Mouse (Mus musculus) mouse trophoblast stem cell (cell line): ENCODE data around the gene Lsamp.

Experiments used
- in situ Hi-C, 2 experiments: fragments of 300-500 bp; cut with MseI, MboI; formaldehyde crosslinking; loops; 2 replicates in 1 of 2; 3 replicates in 1 of 2; pipeline ENCODE4 v1.15.1; 2025

The Lsamp gene

DNA sequence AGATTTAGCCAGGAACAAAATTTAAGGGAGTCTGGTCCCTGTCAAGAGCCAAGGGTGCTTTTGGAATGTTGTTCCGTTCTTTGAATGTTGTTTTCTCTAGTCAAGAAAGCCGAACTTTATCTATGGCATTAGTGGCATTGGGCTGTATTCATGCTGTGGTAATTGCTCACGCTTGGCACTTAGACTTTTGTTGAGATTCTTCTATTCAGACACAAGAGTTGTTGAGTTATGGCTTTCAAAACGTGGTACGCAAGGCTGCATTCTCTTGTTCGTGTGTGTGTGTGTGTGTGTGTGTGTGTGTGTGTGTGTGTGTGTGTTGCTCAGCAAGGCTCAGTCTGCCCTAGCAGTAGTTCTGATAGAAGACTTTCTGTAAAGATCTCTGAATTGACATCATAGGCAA, 1549.5 kb downstream of the Lsamp start:
- in situ Hi-C loops: no loop called here

DNA sequence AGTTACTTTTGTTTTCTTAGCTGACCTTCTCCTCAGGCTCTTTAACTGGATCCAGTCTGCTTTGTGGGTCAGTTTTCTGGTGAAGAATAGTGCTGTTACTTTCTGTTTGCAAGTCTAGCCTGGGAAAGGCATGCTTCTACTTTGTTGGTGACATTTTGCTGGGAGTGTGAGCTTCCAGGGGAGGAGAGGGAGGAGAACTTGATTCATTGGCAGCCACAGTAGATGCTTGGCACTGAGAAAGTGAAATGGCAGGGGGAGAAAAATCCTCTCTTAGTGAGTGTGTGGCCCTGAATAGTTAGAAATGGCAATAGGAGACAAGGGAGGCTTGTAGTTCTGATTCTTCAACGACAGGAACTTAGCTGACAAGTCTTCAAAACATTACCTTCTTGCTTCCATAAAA, 1551.6 kb downstream of the Lsamp start:
- in situ Hi-C loops: no loop called here

DNA sequence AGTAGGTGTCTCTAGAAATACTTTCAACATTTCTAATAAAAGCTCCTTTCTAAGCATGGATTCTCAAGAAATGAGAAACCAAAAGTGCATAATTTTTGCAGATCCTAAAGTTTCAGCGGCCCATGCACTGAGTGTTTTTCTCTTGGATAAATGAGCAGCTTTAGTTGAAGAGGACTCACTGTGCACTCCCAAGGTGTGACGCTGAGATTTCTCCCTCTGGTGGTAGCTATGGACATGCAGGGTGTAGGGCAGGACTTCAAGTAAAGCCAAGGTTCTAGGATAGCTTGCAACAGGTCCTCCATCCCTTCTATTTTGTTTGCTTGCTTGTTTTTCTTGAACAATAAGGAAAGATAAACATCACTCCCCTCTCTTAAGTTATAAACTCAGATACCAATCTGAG, 1558.5 kb downstream of the Lsamp start:
- in situ Hi-C loops: no loop called here

DNA sequence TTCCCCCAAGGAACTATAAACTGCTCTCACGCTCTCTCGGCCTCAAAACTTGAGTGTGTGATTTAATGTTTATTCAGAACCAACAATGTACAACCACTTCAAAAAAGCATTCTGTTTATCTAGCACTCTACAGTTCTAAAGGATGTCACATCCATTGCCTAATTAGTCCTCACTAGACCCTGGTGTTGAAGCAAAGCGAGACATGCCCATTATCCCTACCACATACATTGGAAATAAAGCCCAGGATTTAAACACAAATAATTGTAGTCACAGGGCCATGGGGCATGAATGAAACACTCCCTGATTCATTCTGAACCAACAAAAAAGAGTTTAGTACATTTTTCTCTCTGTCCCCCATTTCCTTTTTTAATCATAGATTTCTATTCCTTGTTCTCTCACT, 1567.0 kb downstream of the Lsamp start:
- in situ Hi-C loops: no loop called here

DNA sequence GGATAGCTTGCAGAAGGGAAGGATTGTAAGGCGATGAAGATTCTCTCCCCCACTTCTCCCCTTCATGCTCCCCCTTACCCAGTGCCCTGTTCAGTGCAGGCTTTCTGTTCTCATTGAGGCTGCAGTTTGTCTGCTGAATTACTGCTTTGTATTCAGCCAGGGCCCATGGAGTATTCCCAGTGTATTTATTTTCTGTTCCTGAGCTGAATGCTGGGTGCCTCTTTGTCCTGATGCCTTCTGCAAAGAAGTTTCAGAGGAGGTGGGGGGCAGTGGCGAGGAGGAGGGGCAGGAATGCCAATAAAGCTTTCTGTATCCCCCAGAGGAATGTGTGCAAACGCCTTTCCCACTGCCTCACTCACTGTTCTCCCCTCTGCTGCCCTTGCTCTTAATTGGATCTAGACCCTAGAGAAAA, 1567.7 kb downstream of the Lsamp start:
- in situ Hi-C loops: no loop called here

DNA sequence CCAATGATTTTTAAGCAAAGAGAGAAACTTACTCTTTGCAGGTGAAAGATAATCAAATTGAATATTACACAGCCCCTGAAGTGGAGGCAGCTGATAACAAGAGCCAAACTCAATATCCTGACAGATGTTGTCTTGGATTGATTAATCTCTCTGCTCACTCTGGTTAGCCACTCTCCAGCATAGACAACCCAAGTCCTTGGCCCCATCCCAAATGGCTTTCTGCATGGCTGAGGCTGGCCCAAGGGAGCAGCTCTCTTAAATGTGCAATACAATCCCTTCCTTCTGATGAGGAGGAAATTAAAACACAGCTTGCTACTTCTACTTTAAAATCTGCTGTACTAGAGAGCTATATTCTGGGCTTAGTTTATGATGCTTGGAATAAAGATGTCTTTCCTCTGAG, 1572.9 kb downstream of the Lsamp start:
- in situ Hi-C loops: no loop called here

DNA sequence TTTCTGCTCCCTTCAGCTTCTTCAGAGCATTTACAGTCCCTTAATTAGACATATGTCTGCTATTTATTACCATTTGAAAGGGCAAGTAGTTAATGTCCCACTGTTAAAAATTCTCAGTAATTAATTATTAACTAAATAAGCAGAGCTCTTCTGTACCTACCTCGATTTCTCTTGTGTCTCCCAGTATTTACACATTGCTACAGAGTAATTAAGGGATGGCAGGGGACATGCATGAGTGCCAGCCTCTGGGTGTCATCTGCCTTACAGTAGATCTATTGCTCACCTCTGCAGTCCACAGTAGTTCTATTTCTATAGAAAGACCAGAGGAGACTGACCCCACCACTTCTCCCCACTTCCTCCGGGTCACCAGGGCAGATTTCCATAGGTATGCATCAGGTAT, 1581.1 kb downstream of the Lsamp start:
- in situ Hi-C loops: no loop called here

DNA sequence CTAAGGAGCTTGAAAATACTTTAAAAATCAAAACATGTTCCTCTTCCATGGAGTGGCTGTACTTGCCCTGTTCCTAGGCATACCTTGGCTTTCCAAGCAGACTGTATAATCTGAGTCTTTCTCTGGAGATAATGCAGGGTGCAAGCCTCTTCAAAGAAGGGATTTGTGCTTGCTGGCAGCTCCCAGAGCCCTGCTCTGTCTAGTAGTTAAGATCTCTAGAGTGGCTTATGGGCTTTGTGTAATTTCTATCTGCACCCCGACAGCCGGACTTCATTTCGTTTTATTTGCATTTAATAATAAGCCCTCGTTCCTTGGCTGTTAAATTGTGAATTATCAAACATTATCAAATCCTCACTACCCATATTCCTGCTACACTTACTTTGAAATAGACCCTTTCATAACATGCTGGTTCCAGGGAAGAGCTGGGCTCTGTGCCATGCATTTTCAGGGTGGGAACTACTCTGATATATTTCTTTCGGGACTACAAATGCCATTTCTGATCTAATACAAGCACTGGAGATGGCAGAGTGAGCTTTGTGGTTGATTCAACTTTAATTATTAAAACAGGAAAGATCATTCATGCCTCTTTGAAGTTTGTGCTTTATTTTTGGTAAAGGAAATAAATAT, 1604.6 kb downstream of the Lsamp start:
- in situ Hi-C loops: no loop called here

DNA sequence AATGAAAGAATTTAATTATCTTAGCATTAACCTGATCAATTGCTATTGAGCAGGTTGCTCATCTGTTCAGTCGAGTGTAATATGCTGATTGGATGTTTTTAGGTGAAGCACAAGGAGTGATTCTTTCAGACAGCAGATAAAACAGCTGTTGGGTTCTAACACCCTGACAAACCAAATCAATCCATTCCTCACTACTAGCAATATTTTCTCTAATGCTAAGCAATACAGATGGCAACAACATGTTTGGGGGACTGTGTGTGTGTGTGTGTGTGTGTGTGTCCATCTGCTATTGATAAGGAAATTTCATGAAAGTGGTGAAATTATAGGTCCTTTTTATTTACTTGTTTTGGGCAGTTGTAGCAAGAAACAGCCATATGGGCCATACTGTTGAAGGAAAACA, 1628.1 kb downstream of the Lsamp start:
- in situ Hi-C loops: no loop called here

DNA sequence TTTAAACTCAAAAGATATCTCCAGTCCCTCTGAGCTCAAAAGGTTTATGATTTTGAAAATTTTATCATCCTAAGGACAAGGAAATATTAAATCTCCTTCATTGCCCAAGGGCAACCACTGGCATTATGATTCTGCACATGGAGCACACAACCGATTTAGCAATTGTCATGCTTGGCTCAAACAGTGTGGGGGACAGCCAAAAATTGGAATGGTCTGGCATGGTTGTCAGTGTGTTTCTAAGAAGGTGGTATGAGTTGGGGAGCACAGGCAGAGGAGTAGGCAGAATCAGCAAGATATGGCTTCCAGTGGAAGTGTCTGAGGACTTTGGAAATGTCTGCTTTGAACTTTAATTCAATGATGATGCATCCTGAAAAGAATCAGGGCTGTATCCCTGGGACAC, 1639.7 kb downstream of the Lsamp start:
- in situ Hi-C loops: no loop called here

DNA sequence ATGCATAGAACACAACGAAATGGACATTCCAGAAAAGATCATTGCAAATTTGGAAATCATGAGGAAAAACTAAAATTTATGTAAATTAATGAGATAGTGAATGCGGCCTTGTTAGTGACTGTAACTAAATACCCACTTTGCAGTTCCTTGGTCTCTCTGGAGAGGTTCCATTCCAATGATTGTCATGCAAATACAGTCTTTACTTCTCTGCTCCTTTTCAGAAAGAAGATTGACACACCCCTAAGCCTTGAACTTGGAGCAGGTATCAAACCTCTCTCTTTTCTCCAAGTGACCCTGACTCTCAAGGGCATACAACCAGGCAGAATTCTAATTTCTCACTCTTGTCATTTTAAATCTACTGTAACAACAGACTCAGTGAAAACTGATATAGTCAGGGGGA, 1649.7 kb downstream of the Lsamp start:
- in situ Hi-C loops: no loop called here

DNA sequence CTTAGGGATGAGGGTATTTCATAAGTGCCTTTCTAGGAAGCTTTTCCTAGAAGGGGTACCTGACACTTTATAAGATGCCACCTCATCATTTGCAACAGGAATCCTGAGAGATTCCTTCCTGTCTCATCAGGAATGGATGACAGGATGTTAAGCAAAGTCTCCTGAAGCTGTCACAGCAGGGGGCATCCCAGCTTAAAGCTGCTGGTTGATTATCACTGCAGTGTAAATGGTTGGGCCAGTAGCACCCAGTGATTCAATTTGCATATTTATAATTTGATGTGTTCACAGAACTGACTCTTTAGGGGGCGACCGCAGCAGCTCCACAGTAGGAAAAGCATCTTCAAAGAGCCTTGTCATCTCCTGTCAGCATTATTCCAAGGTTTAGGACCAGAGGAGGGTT, 1656.7 kb downstream of the Lsamp start:
- in situ Hi-C loops: no loop called here

DNA sequence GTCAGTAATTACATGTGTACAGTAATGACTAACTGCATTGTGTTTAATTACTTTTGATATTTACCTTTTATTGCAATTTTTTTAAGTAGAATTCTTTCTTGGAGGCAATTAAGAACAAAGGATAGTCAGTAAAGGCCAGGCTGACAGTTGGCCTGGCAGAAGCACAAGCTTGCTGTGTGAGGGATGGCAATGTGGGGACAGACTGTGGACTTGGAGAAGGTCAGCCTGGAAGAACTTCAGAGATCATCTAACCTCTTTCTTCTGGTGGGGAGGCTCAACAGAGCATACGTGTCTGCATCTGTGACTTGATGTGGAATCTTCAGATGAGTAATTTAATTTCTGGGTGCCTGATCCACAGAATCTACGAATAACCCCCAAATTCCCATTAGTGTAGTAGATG, 1669.1 kb downstream of the Lsamp start:
- in situ Hi-C loops: no loop called here

DNA sequence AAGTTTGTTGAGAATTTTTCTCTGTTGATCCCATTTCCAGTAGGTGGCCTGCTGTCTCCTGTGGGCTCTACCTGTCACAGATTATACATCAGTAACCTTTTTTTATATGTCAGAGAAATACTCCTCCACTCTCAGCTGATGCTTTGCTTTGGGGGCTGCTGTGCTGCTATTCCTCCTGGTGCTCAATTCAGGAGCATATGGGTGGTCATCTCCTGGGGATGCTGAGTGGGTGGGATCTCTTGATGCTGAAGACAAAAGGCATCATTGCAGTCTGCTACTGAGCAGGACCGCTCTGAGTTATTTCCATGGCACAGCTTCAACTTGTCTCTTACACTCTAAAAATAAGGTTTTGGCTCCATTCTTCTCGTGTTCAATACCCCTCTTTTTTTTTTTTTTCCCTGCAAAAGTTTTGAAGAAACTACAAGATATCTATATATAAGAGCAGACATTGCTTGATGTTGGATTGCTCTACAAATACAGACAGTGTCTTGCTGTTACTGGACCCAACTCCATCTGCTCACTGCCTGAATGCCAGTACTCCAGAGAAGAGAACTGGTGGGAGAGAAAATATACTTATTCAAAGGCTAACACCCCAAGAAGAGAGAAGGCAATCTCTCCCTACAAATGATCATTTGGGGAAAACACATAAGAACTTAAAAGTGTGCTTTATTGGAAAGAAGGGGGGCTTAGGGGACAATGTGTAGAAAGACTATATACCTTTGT, 1690.3 kb downstream of the Lsamp start:
- in situ Hi-C loops: no loop called here

DNA sequence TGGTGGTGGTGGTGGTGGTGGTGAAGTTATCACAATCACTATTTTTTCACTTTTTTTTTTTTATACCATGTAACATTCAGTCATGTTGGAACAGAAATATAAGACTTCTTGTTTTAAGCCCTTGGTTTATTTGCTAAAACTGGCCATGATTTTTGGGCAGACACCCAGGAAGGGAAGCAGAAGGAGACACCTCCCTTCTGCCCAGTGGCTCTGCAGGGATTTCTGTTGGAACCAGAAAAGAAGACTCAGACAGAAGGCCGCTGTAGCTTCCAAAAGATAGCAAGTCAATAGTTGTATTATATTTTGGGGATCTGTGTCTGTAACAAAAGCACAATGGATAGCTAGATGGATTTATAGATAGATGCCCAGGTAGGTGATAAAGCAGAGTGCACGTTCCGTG, 1691.6 kb downstream of the Lsamp start:
- in situ Hi-C loops: no loop called here

DNA sequence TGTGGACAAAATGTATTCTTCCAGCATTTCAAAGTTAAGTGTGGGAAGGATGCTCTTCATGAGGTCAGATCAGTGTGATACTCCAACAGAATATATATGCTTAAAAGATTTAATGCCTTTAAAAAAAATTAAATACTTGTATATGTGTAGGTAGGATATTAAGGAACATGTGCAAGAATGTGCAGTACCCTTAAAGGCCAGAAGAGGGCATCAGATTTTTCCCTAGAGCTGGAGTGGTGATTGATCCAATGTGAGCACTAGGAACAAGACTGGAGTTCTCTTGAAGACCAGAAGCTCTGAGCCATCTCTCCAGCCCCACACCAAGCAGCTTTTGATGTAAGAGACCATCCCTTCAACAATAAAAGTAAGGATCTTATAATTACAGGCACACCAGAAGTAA, 1708.3 kb downstream of the Lsamp start:
- in situ Hi-C loops: loop anchor here in 1 of 2 experiments (10.0 kb wide), 1 partner anchor 142 kb away; no protein-coding TSS in a partner anchor

DNA sequence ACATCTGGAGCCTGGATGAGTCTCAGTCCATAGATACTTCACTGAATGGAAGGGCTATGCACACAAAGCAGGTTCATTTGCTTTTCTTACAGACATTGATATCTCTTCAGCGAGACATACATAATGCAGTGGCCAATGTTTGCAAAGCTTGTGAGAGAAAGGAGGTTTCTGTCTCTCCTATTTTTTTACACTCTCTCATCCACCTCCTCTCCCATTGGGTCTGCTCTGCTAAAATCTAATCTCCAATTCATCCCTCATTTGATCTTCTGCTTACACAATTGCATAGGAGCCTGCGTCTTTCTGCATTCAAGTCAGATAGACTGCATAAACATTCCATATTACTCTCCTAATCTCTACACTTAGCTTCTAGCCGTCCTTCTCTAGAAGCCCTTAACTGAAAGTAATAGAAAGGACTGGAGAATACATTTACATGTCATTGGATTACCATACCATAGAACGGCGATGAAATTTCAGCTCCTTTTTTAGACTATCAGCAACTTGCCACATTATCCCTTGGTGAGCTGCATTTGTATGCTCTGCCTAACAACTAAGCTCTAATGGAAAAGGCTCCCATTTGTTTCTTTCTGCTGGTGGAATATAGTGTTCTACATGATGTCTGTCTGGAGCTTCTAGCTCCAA, 1717.7 kb downstream of the Lsamp start:
- in situ Hi-C loops: no loop called here

DNA sequence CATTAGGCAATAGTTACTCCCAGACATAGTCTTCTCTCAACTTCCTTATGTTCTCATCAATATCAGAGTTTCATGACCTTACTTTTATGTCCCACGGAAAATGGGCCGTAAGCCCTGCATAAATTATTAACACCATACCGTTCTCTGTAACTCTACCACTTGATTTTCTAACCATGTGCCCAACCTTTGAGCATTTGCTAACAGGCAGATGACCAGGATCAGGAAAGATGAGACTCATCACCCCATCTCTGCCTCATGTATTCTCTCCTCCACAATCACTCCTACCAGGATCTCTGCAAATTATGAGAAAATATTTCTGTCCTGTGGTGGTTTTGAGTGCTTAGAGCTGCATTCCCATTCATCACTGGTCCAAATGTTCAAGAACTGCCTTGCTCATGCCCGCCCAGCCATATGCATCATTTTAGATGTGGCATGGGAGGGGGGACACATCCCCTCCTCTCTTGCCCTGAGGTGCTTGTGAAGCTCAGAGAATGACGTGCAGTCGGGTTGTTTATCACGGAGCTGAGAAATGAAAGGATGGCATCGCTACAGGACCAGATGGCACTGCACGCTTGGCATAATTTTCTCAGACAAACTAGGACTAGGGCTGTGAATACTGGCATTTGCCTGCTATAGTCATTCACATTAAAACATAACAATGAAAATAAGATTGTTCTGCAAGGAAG, 1744.9 kb downstream of the Lsamp start:
- in situ Hi-C loops: no loop called here

DNA sequence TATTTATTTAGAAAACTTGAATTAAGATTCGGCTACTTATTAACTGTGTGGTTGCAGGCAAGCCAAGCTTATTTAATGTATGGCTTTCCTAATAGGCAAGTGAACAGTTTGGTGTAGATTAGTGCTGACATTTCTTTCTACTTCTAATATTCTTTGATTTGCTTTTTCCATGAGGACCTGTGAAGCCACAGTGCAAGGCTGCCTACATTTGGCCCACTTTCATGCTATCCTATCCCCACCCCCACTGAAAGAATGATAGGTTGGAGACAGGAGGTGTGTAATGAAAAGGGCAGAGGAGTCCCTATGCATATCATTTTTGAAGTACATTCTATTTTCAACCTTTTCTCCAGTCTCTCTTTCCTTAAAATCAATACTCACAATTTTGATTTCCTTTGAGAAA, 1745.8 kb downstream of the Lsamp start:
- in situ Hi-C loops: no loop called here

DNA sequence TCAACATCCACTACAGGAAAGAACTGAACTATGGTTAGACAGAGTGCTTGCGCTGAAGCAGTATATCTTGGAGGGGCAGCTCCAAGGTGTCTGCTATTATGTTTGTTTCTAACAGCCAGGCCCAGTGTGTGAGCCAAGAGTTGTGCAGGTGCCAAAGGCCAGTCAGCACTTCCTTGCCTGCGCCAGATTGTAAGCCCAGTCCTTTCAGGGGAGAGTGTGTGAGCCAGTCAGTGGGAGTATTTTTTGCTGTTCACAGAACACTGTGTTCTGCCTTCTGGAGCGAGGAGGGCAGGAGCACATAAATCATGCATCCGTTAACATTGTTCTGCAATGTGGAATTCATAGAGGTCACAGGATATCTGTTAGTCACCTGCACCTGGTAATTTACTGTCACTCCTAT, 1760.9 kb downstream of the Lsamp start:
- in situ Hi-C loops: no loop called here

DNA sequence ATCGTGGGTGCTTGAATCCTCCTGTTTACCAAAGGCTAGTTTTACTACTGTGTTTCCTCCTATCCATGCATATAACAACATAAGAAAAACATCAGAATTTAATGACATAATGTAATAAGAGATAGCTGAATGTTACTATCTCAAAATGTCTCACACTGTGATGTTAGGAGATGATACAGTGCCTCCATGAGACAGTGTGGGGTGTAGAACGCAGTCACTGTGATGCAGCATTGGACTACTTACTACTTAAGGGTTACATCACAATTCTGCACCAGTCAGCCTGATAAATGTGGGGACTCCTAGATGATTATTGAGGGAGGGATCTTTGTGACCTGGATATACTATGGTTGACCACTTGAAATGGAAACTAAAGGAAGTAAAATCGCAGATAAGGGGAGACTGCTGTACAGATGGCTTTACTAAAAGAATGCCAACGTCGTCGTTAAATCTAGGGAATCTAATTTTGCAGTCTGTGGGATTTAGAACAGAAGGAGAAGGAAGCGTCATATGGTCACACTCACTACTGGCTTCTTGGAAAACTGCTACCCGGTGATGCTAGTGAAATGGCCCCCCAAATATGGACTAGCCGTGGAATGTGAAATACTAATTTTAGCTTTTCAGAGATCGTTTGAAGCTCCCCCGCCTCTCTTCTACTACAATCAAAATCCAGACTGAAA, 1762.2 kb downstream of the Lsamp start:
- in situ Hi-C loops: no loop called here

DNA sequence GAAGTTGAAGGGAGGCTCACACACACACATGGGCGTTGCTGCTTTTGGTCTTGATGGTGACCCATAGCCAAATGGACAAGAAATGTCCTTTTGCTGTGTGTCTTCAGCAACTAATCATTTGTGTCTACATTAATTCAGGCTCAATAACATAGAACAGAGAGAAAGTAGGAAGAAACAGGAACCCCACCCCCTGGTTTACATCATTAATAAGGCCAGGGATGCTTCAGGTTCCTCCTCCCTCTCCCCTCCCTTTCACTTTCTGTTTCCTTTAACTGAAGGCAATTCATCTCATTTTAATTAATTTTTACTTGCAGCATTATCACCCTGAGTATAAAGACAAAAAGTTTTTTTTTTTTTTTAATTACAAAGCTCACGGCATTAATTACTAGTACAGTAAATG, 1763.7 kb downstream of the Lsamp start:
- in situ Hi-C loops: no loop called here
